Mouse (Mus musculus): ENCODE data around the gene Cldn14.
"Not testable (repeated sequence)": the region's sequence is repeated elsewhere in the genome, so short reads cannot be mapped to it uniquely, and the experiment has no call there.

The Cldn14 gene

GRCm38 (mm10) chr16:94008737-94009136, at the start of gene Cldn14:
TSS of gene Cldn14 (minus strand) at chr16:94008837.
- no peak for DNase-seq

- DNase-seq: no peak
Observed at GRCm38 (mm10) chr16:94055576-94055975, 46.9 kb upstream of the Cldn14 start.

- DNase-seq: no peak
Observed at GRCm38 (mm10) chr16:94055176-94055575, 46.5 kb upstream of the Cldn14 start.

GRCm38 (mm10) chr16:94050368-94050767, 41.7 kb upstream of the Cldn14 start:
- DNase-seq: no peak

GRCm38 (mm10) chr16:94044996-94045395, 36.4 kb upstream of the Cldn14 start:
- no peak for DNase-seq

GRCm38 (mm10) chr16:94043797-94044196, 35.2 kb upstream of the Cldn14 start:
- no peak for DNase-seq

- no peak for DNase-seq
Observed at GRCm38 (mm10) chr16:94041065-94041712, 32.6 kb upstream of the Cldn14 start.

- DNase-seq: no peak
Observed at GRCm38 (mm10) chr16:94040485-94040884, 31.8 kb upstream of the Cldn14 start.

- DNase-seq: no peak
Observed at GRCm38 (mm10) chr16:94038986-94039341, 30.3 kb upstream of the Cldn14 start.

- peak; percentile 60 for DNase-seq
Observed at GRCm38 (mm10) chr16:94038272-94038985, 29.8 kb upstream of the Cldn14 start.

GRCm38 (mm10) chr16:94037280-94037679, 28.6 kb upstream of the Cldn14 start:
- DNase-seq: no peak

- DNase-seq: no peak
Observed at GRCm38 (mm10) chr16:94034152-94034551, 25.5 kb upstream of the Cldn14 start.

- DNase-seq: no peak
Observed at GRCm38 (mm10) chr16:94032270-94032669, 23.6 kb upstream of the Cldn14 start.

GRCm38 (mm10) chr16:94023352-94024280, 15.0 kb upstream of the Cldn14 start:
- DNase-seq: no peak

- DNase-seq: peak; percentile 9
Observed at GRCm38 (mm10) chr16:94019725-94020124, 11.1 kb upstream of the Cldn14 start.

GRCm38 (mm10) chr16:94017953-94018352, 9.3 kb upstream of the Cldn14 start:
- DNase-seq: no peak

GRCm38 (mm10) chr16:94014489-94015096, 6.0 kb upstream of the Cldn14 start:
- no peak for DNase-seq

GRCm38 (mm10) chr16:94013328-94014086, 4.9 kb upstream of the Cldn14 start:
- DNase-seq: not testable (repeated sequence)

- no peak for DNase-seq
Observed at GRCm38 (mm10) chr16:94011224-94011623, 2.6 kb upstream of the Cldn14 start.

GRCm38 (mm10) chr16:94010633-94011032, 2.0 kb upstream of the Cldn14 start:
- DNase-seq: no peak

- no peak for DNase-seq
Observed at GRCm38 (mm10) chr16:94010156-94010555, 1.5 kb upstream of the Cldn14 start.

- DNase-seq: no peak
Observed at GRCm38 (mm10) chr16:94009356-94009755, 719 bp upstream of the Cldn14 start.

Data from thymus, postnatal 25 days (tissue).